Mouse (Mus musculus) thymus, adult 2 months (tissue): Measurements from ENCODE around the gene Phlpp1.

Experiments
- CTCF ChIP-seq: fragments of 200-500 bp; IDR thresholded peaks from 2 replicates; pipeline ENCODE4 v1.5.1; 2012; ENCODE audit warnings: mild to moderate bottlenecking, control low read depth, low read length, moderate library complexity, borderline replicate concordance; ENCODE audit not compliant: control insufficient read depth, poor library complexity, insufficient read depth; ENCODE audit errors: extremely low read depth
- POLR2A ChIP-seq: fragments of 200-500 bp; IDR thresholded peaks from 2 replicates; pipeline ENCODE4 v1.6.1; 2012; ENCODE audit warnings: mild to moderate bottlenecking, low read length, control low read depth, moderate library complexity; ENCODE audit not compliant: control insufficient read depth, poor library complexity, insufficient read depth; ENCODE audit errors: extremely low read depth

DNA sequence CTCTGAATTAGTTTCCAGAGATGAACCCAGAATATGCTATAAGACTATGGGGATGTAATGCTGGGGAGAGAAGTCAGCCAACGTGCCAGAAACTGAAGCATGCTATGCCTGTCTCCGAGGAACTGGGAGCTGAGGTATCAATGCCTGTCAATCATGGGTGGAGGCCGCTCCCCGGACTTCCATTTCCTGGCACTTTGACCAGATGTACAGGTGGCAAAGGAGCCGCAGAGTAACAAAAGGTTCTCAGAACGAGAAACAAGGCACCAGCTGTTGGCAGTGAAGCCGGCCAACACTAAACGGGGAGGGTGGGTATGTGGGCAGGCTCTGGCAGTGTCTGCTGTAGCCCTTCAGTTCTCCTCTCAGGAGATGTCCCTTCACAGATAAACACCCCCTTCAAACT is 256.6 kb downstream of the Phlpp1 start:
- no peak for TF ChIP-seq CTCF
- no peak for TF ChIP-seq POLR2A
